Mouse (Mus musculus) right cerebral cortex, postnatal 36 days (tissue): ENCODE measurements around the gene Ccnd3.
"Not testable (repeated sequence)": the region's sequence is repeated elsewhere in the genome, so short reads cannot be mapped to it uniquely, and the experiment has no call there.

Source experiments
- DNase-seq, 2 experiments: peaks; one replicate each; pipeline ENCODE4 v3.0.0; 2022; ENCODE audit warnings: low spot score in 2 of 2, mixed read lengths in 1 of 2

Ccnd3 gene

DNA sequence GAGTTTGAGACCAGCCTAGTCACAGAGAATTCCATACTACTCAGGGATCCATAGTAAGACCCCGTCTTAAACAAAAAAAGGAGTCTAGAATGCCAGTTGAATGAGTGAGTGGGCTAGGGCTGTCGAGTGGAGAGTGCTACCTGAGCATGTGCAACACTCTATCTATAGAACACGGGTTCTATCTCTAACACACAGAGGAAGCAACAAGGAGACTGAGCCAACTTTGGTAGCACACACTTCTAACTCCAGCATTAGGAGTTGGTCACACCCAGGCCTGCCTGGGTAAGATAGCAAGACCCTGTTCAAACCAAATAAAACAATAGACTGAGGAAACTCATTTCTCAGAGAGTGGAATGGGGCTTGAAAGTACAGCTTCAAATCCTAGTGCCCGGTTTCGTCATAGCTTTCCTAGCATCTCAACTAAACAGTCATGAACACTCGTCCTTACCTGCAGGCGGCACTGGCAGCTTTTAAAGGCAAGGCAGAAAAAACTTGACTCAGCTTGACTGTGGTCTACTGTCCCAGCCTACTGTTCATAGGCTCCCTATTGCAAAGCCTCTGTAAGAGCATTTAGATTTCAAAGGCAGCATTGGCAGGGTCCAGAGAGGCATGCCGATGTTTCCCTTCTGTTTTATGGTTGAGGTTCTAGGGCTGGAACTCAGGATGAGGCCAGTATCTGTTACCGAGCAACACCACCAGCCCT lies 112.9 kb downstream of the Ccnd3 start:
- no peak for DNase-seq

DNA sequence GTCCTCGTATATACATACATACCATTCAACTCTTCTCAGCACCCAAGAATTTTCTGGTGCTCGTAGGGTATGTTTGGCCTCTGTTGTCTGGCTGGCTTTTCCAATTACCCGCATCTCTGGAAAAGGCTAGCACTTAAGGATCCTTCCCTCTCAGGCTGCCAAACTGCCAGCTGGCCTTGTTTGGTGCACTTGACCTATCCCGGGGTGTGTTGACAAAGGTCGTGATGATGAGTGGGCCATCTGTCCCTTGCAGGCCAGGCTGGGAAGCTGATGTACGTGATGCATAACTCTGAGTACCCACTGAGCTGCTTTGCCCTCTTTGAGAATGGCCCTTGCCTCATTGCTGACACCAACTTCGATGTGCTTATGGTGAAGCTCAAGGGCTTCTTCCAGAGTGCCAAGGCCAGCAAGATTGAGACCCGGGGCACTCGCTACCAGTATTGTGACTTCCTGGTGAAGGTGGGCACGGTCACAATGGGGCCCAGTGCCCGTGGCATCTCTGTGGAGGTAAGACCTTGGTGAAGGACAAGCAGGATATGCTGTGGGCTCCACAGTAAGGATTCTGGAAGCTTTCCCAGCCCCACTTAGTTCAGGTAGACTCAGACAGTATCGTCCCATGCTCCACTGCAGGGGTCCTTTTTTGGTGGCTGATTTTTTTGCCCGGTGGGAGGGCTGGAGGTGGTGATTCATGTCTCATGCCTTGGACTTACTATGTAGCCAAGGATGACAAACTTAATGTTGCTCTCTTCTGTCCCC lies 113.9 kb downstream of the Ccnd3 start:
- no peak for DNase-seq

DNA sequence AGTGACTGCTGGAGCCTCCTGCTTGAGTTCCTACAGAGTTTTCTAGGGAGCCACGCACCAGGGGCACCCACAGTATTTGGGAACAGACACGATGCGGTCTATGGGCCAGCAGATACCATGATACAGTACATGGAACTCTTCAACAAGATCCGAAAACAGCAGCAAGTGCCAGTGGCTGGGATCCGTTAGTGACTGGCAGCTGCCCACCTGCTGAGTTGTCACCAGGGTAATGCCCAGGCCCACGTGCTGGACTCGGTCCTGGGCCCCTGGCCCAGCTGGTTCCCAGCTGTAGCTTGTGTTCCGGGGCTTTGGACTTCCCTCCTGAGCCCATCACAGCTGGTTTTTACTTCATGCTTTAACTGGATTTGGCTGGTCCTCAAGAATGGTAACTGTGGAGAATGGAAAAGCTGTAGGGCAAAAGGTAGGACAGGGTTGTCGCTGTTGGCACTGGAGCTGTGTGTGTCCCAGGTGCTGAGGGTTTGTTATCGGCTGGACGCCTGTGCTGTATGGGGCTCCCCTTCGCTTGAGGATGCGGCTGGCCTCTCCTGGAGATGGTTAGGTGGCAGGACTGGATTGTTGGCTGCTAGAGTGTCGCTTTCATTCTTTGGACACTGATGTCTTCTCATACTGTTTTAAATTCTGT lies 118.2 kb downstream of the Ccnd3 start:
- DNase-seq = no peak

DNA sequence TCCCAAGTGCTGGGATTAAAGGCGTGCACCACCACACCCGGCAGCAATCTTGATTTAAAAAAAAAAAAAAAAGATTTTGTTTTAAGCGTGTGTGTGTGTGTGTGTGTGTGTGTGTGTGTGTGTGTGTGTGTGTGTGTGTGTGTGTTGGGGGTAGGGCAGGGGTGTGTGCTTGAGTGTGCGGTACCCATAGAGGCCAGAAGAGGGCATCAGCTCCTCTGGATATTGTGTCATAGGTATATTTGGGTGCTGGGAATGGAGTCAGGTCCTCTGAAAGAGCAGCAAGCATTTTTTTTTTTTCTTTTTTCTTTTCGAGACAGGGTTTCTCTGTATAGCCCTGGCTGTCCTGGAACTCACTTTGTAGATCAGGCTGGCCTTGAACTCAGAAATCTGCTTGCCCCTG lies 119.7 kb downstream of the Ccnd3 start:
- DNase-seq = not testable (repeated sequence)

DNA sequence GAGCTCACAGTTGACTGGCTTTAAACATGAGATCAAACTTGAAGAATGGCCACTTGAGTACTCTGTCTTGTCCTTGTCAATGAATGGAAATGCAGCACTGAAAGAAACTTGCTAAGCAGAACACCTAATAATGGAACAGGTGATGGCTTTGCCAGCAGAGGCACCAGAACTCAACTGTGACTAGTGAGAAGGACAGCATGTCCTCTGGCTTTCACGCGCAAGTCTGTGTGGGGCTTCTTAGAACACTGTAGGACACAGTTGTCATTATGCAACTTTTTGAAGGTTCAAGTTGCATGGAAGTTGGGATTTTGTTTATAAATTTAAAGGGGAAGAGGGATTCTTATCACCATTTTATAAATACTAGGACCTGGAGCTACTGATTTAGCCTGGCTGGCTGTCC lies 120.2 kb downstream of the Ccnd3 start:
- no peak for DNase-seq

DNA sequence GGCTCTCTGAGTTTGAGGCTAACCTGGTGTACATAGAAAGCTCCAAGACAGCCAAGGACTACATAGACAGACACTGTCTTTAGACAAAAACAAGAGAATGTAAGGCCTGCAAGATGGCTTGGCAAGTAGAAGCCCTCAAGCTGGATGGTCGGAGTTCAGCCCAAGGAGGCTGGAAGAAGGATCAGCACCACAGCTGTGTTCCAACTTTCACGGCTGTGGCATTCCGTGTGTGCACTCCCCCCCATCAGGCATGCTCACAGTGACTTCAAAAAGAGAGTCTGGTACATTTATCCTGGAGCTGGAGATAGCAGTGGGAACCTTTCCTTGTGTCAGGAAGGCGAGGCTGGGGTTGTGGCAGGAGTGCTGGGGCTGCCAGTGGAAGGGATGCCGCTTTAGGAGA lies 121.2 kb downstream of the Ccnd3 start:
- DNase-seq = no peak

DNA sequence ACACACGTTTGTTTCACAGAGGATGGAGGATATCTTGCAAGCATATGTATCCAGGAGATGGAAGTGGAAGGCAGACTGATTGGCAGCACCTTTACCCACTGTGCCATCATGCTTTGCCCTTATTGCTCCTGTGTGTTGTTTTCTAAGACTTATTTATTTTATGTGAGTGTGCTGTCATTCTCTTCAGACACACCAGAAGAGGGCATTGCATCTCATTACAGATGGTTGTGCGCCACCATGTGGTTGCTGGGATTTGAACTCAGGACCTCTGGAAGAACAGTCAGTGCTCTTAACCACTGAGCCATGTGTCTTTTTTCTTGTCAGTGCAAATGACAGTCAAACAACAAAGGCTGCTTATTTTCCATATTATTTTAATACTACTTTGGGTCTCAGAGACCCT lies 122.9 kb downstream of the Ccnd3 start:
- DNase-seq = no peak

DNA sequence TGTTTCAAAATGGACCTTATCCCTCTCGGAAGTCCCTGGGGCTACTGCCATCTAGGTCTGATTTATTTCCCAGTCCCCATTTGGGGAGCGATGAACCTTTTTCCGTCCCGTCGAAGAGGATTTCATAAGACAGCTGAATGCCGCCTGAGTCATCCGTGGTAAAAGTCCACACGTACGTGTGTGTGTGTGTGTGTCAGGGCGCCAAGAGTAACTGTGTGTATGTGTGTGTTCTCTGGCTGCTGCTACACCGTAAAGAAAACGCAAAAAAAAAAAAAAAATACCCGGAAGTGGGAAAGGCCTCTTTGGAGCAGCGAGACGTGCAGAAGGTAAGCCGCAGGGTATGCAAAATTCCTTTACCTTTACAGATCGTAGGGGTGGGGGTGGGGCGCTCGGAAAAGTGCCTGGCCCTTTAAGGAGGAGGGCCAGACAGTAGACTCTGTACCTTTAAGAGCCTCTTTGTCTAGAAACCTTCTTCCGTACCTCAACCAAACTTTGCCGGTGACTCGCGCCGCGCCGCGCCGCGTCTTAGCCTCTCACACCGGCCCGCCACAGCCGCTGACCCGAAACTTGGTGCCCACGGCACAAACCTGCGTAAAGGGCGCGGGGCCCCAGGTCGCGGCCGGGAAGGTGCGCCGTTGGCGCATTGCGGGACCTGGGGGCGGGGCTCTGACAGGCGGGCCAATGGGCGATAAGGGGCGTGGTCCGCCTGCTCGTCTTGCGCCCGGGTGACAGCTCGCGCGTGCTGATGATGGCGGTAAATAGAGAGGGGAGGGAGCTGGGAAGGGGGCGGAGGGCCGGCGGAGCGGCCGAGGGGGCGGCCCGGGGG lies 124.2 kb downstream of the Ccnd3 start:
- peak; percentile 90 to 91 for DNase-seq

DNA sequence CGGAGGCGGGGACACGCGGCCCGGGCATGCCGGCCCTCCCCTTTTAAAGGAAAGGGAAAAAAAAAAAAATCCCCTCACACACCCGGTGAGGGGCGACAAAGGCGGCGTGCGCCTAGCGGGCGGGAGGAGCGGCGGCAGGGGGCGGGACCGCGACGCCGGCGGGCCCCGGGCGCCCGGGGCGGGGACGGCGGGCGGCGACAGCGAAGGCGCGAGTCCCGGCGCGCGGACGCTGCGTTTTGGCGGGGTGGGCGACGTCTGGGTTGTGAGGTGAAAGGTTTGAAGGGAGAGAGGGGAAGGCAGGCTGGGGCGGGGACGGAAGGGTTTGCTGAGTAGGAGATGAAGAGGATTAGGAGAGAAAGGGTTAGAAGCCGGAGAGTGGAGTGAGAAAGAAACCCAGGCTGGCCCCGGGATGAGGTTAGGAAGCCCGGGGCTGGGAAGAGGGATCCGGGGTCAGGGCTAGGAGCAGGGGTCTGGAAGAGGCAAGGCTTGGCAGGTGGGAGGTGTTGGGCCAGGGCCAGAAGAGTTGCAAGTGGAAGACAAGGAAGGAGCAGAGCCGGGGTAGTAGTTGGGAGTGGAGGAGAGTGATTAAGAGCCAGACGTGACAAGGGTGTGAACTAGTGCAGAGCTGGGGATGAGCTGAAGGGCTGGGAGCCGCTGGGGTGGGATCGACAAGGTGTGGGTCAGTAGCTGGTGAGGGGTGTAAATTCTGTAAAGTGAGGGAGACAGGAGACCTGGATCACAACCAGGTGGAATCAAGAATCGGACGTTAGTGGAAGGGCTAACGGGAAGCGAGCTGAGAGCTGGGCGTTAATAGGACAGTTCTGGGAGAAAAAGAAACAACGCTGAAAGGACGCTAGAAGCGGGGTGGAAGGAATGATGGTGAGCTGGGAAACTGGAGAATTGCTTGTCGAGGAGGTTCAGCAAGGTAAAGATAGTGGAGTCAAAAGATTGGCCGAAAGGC lies 125.1 kb downstream of the Ccnd3 start:
- DNase-seq = no peak

DNA sequence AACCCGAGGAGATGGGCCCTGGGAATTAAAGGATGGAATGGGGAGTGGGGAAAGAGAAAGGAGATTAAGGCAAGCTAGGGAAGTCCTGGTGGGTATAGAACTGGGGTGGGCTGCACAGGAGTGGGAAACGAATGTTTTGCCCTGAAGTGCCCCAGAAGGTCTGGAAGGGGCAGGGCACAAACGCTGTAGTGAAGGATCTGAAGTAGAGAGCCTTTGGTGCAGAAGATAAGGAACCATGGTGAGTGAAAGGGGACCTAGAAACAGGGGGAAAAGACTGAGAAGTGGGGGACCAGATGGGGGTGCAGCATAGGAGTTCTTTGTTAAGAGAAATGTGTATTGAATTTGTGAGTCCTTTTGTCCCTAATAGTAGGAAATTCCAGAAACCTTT lies 125.8 kb downstream of the Ccnd3 start, which contains the start of gene Usp49:
Gene Usp49 (plus strand): TSS at position 13 of the 388 bp plus-strand sequence.
- DNase-seq = no peak

DNA sequence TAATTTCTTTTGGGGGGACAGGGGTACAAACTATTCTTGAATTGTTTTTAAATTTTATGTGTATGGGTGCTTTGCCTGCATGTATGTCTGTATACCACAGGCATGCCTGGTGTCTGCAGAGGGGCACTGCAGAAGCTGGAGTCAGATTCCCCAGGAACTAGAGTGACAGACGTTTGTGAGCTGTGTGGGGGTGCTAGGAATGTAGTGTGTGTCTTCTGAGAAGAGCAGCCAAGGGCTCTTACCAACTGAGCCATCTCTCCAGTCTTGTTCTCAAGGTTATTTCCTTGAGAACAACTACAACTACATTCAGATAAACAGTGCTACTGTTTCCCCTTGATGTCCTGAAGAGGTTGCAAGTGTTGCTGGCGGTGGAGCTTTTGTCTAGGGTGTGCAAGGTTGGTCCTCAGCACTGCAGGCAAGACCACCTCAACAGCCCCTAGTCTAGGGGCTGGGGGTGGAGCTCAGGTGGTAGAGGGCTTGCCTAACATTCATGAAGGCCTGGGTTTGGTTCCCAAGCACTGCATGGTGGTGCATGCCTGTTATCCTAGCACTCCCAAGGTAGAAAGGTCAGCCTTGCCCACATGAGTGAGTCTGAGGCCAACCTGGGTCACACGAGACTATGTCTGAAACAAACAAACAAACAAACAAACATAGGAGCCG lies 127.5 kb downstream of the Ccnd3 start:
- no peak for DNase-seq

DNA sequence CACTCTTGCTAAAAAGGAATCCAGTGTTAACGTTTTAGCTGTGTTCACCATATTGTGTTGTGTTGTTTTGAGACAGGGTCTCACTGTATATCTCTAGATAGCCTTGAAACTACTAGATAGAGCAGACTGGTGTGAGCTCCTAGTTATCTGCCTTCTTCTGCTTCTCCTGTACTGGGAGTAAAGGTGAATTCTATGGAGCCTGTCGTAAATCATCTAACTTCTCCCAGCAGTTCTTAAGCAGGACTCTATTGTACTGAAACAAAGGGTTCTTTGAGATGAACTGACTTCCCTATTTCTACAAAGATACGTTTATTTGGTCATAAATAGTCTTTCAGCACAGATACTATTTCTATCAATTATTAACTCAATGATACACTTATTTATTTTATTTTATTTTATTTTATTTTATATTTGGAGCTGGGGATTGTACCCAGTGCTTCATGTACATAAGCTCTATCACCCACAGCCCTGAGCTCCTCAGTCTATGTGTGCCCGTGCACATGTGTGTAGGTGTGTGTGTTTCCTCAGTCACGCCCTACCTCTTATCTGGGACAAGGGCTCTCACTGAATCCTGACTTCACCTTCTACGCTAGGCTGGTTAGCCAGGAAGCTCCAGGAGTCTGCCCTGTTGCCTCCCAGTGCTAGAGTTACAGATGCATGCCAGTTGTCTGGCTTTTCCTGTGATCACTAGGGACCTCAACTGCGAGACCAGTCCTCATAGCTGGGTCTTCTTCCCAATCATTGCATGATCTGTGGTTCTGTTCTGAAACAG lies 129.3 kb downstream of the Ccnd3 start:
- no peak for DNase-seq

DNA sequence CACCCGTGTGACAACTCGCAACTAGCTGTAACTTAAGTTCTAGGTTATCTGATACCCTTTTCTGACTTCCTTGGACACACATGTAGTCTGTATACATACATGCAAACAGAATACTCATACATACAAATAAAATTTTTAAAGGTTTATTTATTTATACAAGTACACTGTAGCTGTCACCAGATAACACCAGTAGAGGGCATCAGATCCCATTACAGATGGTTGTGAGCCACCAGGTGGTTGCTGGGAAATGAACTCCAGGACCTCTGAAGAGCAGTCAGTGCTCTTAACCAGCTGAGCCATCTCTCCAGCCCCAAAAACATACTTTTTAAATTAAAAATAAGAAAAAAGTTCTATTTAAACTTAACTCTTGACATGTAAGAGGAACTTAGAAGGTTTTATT lies 138.1 kb downstream of the Ccnd3 start:
- no peak for DNase-seq

DNA sequence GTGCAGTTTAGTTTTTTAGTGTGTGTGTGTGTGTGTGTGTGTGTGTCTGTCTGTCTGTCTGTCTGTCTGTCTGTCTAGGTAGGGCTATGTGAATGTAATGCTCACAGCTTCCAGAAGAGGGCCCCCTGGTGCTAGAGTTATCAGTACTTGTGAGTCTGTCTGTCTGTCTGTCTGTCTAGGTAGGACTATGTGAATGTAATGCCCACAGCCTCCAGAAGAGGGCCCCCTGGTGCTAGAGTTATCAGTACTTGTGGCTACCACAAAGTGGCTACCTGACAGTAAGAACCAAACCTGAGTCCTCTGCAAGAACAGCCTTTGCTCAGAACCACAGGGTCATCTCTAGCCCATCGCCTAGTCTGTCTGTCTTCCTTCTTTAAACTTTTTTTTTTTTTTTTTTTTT lies 141.8 kb downstream of the Ccnd3 start:
- peak in 1 of 2 experiments; percentile 13 for DNase-seq

DNA sequence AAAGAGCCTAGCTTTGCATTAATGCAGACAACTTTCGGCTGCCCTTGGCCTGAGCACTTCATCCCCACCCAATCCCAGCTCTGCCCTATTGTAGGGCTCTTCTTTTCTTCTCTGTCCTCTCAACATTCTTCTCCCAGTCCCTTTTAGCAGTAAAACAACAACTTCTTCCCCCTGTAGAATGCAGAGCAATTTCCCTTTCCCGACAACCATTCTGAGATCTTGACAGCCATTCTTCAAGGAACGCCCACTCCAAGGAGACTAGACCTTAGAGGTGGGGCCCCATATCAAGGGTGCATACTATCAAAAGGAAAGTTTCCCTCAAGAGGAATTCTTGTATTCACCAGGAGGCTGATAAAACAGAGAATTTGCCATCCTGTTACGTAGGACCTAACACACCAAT lies 144.1 kb downstream of the Ccnd3 start:
- no peak for DNase-seq
